Mouse (Mus musculus) thymus, adult 2 months (tissue): ENCODE measurements around the gene Prpf18. TPM values are rescaled to one million over a fixed set of nuclear protein-coding genes. Genes with fewer than 3 reads are reported as not detected.

Source experiments
- DNase-seq: peaks from one replicate; pipeline ENCODE4 v3.0.0; 2021
- H3K27ac ChIP-seq: fragments of 200-500 bp; 2 replicates; pipeline ENCODE4 v1.5.1; 2012; ENCODE audit warnings: low read length, control low read depth; ENCODE audit not compliant: control insufficient read depth, insufficient read depth
- H3K27me3 ChIP-seq: fragments of 200-500 bp; 2 replicates; pipeline ENCODE4 v1.6.1; 2012; ENCODE audit warnings: mild to moderate bottlenecking, low read length, moderate library complexity, mixed read lengths; ENCODE audit not compliant: control insufficient read depth, insufficient read depth
- H3K36me3 ChIP-seq: fragments of 200-500 bp; 2 replicates; pipeline ENCODE4 v1.6.1; 2012; ENCODE audit warnings: mild to moderate bottlenecking, low read length, moderate library complexity; ENCODE audit not compliant: control insufficient read depth, insufficient read depth
- H3K4me1 ChIP-seq: fragments of 200-500 bp; replicated peaks from 2 replicates; pipeline ENCODE4 v1.6.1; 2012; ENCODE audit warnings: low read length; ENCODE audit not compliant: control insufficient read depth, insufficient read depth
- H3K4me3 ChIP-seq: fragments of 200-500 bp; 2 replicates; pipeline ENCODE4 v1.5.1; 2012; ENCODE audit warnings: mild to moderate bottlenecking, low read length, control low read depth, moderate library complexity; ENCODE audit not compliant: control insufficient read depth, insufficient read depth
- CTCF ChIP-seq: fragments of 200-500 bp; IDR thresholded peaks from 2 replicates; pipeline ENCODE4 v1.5.1; 2012; ENCODE audit warnings: mild to moderate bottlenecking, control low read depth, low read length, moderate library complexity, borderline replicate concordance; ENCODE audit not compliant: control insufficient read depth, poor library complexity, insufficient read depth; ENCODE audit errors: extremely low read depth
- POLR2A ChIP-seq: fragments of 200-500 bp; IDR thresholded peaks from 2 replicates; pipeline ENCODE4 v1.6.1; 2012; ENCODE audit warnings: mild to moderate bottlenecking, low read length, control low read depth, moderate library complexity; ENCODE audit not compliant: control insufficient read depth, poor library complexity, insufficient read depth; ENCODE audit errors: extremely low read depth
- WGBS: fragments of 180-500 bp; shearing (Covaris S2); methylation state at CpG from one replicate; pipeline ENCODE4 v1.1.7; 2018; 5-methylcytosine and 5-hydroxymethylcytosine counted together
- polyA plus RNA-seq: library from polyadenylated mRNA; depleted of rRNA; stranded (reverse); fragments of >200 nt; gene quantifications from 2 replicates; pipeline ENCODE4 v1.2.3, GENCODE M21; 2012

Gene Prpf18
- polyA plus RNA-seq, 1 experiment: 19.5 TPM

DNA sequence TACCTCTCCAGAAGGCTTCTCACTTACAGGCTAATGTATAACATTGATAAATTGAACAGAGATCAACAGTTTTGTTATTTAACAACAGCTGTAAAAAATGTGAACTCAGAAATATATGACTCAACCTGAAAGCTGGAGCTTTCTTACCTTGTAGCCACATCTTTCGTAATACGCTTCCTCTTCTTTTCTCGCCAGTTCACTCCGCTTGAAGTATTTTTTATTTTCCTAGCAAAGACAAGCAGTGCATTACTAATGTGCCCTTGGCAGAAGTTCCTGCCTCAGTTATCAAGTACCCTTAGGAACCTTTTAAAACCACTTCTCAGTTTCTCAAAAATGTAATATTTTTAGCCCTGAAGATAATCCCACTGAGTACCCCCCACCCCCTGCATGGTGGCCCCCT, 3.8 kb downstream of the Prpf18 start:
- 90% methylated on average over 4 of the region's 4 CpGs for WGBS
- Histone ChIP-seq H3K27ac (no peak overlapping the region), H3K27me3 (no peaks in the 10 kb centered on the region), H3K36me3 (peaks cover 19% of the 10 kb centered on the region), H3K4me3 (no peak overlapping the region), H3K4me1 (peaks cover 8% of the 10 kb centered on the region)
- no peak for TF ChIP-seq CTCF
- no peak for DNase-seq

DNA sequence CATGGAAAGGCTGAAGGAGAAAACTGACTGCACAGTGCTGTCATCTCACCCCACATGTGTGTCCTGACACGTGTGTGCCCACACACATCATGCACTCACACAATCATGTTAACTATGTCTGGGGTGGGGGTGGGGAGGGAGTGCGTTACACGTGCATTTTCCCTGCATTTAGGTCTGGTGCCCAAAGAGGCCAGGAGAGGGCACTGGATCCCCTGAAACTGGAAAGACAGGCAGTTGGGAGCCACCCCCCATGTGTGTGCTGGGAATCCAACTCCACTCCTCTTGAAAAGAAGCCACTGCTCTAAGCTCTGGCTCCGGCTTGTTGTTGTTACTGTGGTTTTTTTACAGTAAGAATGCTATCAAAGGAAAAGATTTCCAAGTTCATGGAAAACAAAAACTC, 6.8 kb downstream of the Prpf18 start:
- Histone ChIP-seq H3K4me3 (no peak overlapping the region), H3K27ac (no peak overlapping the region), H3K27me3 (no peaks in the 10 kb centered on the region), H3K4me1 (peaks cover 5% of the 10 kb centered on the region), H3K36me3 (peaks cover 22% of the 10 kb centered on the region)
- no peak for TF ChIP-seq POLR2A
- 95% methylated on average over 4 of the region's 4 CpGs for WGBS
- DNase-seq: no peak

DNA sequence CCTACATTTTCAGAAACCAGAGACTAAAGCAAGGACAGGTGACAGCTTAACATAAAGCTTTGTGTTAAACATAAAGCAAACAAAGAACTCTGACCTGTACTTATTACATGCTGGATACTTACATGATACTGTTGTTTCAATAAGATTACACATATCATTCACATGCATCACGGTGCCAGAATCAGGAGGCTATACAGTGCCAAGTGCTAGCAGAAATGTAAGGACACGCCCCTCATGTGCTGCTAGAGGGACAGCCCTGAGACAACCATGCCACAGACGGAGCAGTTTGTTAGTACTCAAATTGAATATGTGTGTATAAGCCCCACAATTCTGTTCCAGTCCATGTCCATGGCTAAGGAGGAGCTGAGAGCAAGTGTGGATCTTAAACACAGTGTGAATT, 13.7 kb downstream of the Prpf18 start:
- Histone ChIP-seq H3K36me3 (peaks cover 52% of the 10 kb centered on the region), H3K4me3 (no peak overlapping the region), H3K27me3 (no peaks in the 10 kb centered on the region), H3K4me1 (no peaks in the 10 kb centered on the region), H3K27ac (no peak overlapping the region)
- no peak for DNase-seq
- WGBS: 98% methylated on average over 3 of the region's 3 CpGs
- no peak for TF ChIP-seq POLR2A
- TF ChIP-seq CTCF: no peak

DNA sequence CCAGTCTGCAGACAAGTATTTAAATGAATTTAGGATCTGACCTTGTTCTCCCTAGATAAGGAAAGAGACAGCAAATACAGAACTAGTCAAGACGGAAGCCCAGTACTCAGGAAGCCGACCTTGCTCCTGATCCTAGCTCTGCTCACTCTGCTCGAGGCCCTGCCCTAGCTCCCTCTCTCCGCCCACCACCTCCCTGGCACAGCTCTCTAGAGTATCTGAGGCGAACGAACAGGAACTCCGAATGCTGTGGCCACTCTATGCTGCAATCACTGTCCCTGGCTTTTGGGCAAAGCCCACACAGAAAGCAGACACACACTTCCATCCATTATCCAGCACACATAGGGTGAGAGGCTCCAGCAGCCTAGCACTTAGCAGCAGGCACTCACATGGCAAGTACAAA, 15.3 kb downstream of the Prpf18 start:
- no peak for TF ChIP-seq POLR2A
- TF ChIP-seq CTCF: no peak
- Histone ChIP-seq H3K27ac (no peak overlapping the region), H3K4me1 (no peaks in the 10 kb centered on the region), H3K4me3 (no peak overlapping the region), H3K27me3 (no peaks in the 10 kb centered on the region), H3K36me3 (peaks cover 59% of the 10 kb centered on the region)
- 95% methylated on average over 7 of the region's 7 CpGs for WGBS
- DNase-seq: no peak

DNA sequence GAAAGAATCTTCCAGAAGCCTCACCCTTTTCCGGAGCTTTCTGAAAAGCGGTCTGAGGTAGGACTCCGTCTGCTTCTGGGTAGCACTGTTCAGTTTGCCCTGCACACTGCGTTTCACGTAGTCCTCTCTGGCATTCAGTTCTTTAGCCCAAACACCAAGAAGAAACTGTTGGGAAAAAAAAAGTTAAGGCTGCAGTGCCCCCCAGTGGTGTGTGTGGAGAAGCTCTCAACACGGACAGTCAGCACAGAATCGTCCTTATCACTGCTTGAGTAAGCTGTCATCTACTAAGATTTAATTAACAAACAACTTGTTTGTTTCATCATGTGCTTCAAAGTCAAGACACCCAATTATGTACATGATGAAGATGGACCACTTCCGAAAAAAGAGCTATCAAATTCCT, 16.1 kb downstream of the Prpf18 start:
- H3K27me3 ChIP-seq: no peaks in the 10 kb centered on the region
- TF ChIP-seq CTCF (no peak), POLR2A (no peak)
- no peak for DNase-seq
- H3K27ac ChIP-seq: no peak overlapping the region
- no peaks in the 10 kb centered on the region for H3K4me1 ChIP-seq
- H3K36me3 ChIP-seq: peaks cover 62% of the 10 kb centered on the region
- H3K4me3 ChIP-seq: no peak overlapping the region
- 95% methylated on average over 8 of the region's 8 CpGs for WGBS

DNA sequence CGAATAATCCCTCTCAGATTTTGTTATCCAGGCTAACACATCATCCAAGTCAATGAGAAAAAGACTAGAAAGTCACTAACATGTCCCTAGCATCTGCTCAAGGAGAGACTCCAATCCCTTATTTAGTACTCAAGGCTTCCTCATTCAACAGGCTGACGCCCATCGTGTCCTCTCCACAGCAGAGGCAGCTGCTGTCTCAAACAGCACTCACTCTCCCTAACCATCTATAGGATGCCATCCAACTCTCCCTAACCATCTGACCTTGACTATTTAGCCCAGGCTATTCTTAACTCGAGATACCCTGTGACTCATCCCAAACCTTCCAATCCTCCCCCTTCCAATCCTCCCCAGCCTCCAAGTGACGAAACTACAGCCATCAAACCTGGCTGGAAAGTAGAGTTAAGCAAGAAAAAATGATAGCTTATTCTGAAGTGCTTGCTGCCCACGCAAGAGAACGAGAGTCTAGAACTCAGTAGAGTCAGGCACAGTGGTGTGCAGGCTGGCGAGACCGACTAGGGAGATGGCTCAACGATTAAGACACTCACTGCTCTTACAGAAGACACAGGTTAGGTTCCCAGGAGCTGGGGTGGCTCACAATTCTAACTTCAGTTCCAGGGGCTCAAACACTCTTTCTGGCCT, 21.6 kb downstream of the Prpf18 start:
- Histone ChIP-seq H3K27ac (no peak overlapping the region), H3K36me3 (peaks cover 53% of the 10 kb centered on the region), H3K4me1 (no peaks in the 10 kb centered on the region), H3K4me3 (no peak overlapping the region), H3K27me3 (no peaks in the 10 kb centered on the region)
- TF ChIP-seq CTCF (no peak), POLR2A (no peak)
- DNase-seq: no peak
- 98% methylated on average over 10 of the region's 10 CpGs for WGBS

DNA sequence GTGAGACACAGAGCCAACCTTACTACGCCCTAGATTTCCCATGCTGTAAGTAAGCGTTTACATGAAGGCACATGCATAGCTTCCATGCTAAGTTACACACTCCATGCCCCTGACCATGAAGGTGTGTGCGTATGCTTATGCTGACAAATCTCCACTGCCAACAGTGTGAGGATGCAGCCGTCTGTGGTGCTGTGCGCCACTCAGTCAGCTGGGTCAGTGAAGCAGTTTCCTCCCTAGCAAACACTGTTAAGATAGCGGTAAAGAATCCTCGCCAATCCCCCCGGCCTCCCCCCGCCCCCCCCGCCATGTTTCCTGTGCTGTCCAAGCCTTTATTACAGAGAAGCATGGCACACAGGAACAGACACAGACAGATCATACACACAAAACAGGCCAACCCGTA, 22.4 kb downstream of the Prpf18 start:
- H3K36me3 ChIP-seq: peaks cover 51% of the 10 kb centered on the region
- TF ChIP-seq POLR2A: no peak
- no peak for TF ChIP-seq CTCF
- no peak overlapping the region for H3K27ac ChIP-seq
- H3K4me3 ChIP-seq: no peak overlapping the region
- WGBS: 96% methylated on average over 11 of the region's 11 CpGs
- no peaks in the 10 kb centered on the region for H3K27me3 ChIP-seq
- H3K4me1 ChIP-seq: no peaks in the 10 kb centered on the region
- no peak for DNase-seq
